Mouse (Mus musculus) ovary, adult 18-20 months (tissue): ENCODE measurements around the gene Cnpy1.

Experiments used
- DNase-seq: peaks from one replicate; pipeline ENCODE4 v3.0.0; 2022; ENCODE audit warnings: low spot score, mixed read lengths

Gene Cnpy1

GRCm38 (mm10) chr5:28191201-28192098, 54.2 kb downstream of the Cnpy1 start:
- no peak for DNase-seq

- no peak for DNase-seq
Observed at GRCm38 (mm10) chr5:28179237-28179790, 66.3 kb downstream of the Cnpy1 start.

- no peak for DNase-seq
Observed at GRCm38 (mm10) chr5:28178322-28178721, 67.3 kb downstream of the Cnpy1 start.

DNA sequence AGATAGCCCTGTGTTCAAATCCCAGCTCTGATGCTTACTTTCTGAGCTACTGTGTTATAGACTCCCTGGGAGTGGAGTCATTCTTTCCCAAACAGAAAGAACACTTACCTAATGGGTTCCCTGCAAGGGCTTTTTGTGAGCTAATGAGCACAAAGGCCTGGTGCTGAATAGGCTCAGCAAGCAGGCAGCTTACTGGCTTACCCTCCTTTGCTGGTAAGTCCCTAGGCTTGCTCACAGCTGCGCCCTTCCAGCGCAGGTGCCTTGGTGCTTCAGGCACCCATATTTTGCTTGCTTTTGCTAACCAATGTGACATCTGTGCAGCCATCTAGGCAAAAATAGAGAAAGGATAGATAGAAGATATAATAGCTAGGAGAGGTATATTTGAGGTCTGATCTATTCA, 69.0 kb downstream of the Cnpy1 start:
- DNase-seq: no peak

GRCm38 (mm10) chr5:28176023-28176422, 69.6 kb downstream of the Cnpy1 start:
- no peak for DNase-seq

DNA sequence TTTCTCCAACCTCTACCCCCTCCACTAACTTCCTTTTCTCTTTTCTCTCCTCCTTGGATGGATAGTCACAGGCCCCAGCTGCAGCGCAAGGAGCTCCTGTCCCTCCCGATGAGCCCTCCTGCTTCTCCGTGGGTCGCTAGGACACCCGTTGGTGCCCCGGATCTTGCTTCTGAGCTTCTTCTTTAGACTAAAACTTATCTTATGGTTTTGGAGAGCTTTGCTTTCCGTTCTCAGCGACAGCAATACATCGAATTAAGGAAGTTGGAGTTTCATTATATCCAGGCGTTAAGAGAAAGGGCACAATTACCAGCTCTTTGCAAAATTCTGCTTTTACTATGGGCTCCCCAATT, 70.1 kb downstream of the Cnpy1 start:
- DNase-seq: no peak

GRCm38 (mm10) chr5:28174876-28175569, 70.6 kb downstream of the Cnpy1 start:
- DNase-seq: no peak

DNA sequence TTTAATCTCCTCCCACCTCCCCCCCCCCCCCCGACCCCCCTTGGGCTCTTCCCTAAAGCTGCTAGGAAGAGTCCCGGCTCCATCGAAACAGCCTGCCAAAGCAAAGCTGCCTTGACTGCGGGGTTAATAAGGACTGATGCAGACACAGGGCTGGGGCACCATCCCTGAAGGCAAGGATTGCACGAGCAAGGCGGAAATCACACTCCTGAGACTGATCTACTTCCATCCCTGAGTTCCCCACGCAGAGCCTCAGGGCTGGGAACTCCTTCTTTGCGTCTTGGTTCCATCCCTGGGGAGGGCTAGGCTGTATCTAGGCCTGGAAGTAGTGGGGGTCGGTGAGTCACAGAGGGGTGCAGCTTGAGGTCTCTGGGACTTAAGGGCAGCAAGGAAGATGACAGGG, 71.5 kb downstream of the Cnpy1 start:
- no peak for DNase-seq

DNA sequence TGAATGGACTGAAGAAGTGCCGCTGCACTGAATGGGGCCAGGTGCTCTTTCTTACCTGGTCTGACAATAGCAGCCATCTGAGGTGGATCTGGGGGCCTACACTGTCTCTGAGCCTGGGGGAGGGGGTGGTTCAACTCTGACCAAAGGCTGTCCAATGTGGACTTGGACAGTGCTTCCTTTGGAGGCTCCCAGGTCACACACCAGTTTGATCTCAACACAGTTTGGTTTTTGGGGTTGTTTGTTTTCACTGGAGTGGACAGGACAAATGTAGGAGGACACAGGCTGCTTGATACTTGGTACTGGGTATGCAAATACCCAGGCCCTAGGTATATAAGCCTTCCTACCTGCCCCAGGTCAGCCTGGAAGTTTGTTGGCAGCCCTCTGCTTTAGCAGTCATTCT, 71.9 kb downstream of the Cnpy1 start:
- no peak for DNase-seq

DNA sequence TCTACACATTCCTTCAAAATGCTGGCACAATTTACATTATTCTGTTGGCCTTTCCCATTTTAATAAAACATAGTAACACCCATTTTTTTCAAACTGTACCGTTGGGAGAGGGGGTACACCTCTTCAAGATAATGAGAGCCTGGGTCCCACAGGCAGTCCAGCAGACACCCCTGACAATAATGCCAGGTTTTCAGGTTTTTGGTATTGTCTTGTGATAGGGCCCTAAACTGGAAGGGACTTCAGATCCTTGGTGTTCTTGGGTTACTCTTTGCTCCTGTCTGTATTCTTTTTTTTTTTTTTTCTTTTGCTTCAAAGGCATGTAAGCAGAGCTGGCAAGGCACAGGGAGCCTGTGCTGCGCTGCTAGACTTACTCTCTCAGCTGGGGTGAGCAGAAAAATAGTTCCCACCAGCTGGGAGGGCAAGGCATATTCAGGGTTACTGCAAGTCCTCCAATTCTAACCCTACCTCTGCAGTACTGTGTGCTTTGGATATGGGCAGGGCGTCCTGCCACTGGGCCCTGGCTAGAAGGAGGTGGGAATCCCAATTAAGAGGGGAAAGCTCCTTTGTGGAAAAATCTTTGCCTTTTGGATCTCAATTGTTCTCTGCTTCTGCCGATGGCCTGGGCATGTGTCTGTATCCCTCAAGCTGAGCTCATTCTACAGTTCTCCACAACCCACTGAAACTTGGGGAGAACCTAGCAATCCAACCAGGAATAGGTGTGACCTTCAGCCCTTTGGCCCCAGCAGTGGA, 72.5 kb downstream of the Cnpy1 start:
- no peak for DNase-seq

DNA sequence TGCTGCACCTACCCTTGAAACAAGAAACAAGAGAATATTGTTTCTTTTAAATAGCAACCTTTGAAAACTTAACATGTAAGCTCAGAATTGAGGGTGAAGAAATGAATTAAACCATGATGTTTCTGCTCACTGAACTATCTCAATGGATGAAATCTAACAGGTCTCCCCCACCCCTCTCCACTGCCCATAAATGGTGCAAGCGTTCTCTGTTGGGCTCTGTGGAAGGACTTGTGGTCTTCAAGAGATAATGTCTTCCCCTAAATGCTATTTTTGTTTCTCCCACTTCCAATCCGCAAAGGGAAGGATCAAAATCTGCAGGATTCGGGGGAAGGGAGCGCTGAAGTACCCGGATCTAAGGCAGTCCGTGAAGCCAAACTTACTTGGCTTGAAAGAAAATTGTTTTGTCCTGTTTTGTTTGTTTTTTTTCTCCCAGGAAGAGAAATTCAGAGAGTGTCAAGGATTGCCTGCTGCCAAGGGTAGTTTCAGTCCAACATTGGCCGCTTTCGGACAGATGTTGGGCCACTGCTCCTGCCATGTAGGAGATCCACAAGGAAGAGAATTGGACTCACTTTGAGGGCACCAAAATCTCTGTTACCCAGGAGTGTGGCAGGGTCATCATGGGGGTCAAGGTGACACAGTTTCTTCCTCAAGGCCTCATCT, 73.2 kb downstream of the Cnpy1 start:
- no peak for DNase-seq

- no peak for DNase-seq
Observed at GRCm38 (mm10) chr5:28171667-28172066, 73.9 kb downstream of the Cnpy1 start.

GRCm38 (mm10) chr5:28170892-28171291, 74.7 kb downstream of the Cnpy1 start:
- DNase-seq: no peak

- DNase-seq: no peak
Observed at GRCm38 (mm10) chr5:28170081-28170480, 75.5 kb downstream of the Cnpy1 start.

GRCm38 (mm10) chr5:28169166-28169801, 76.3 kb downstream of the Cnpy1 start:
- no peak for DNase-seq

GRCm38 (mm10) chr5:28168253-28169165, 77.1 kb downstream of the Cnpy1 start:
- DNase-seq: no peak

GRCm38 (mm10) chr5:28167611-28168252, 77.9 kb downstream of the Cnpy1 start:
- DNase-seq: no peak

DNA sequence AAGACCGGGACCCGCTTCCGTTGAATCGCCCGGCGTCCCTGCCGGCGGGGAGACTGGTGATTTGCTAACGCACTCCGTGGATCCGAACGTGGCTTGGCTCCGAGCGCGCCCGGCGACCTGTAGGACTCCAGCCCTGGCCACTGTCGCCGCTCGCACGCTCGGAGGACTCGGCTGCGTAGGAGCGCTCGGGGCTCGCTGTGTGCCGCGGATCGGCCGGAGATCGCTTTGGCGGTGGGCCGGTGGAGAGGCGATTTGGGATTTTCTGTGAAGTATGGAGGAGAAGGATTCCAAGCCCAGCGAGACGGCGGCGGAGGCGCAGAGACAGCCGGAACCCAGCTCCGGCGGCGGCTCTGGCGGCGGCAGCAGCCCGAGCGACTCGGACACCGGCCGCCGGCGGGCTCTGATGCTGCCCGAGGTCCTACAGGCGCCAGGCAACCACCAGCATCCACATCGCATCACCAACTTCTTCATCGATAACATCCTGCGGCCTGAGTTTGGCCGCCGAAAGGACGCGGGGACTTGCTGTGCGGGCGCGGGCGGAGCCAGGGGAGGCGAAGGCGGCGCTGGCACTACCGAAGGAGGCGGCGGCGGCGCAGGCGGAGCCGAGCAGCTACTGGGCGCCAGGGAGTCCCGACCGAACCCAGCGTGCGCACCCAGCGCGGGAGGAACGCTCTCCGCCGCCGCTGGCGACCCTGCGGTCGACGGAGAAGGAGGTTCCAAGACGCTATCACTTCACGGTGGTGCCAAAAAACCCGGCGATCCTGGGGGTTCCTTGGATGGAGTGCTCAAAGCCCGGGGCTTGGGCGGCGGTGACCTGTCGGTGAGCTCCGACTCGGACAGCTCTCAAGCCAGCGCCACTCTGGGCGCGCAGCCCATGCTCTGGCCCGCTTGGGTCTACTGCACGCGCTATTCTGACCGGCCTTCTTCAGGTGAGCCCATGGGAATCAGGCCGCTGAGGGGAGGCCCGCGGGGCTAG, 79.1 kb downstream of the Cnpy1 start:
- no peak for DNase-seq
